Mouse (Mus musculus): ENCODE results near the gene Sox5. TPM values are rescaled to one million over a fixed set of nuclear protein-coding genes. Genes with fewer than 3 reads are reported as not detected.

Sox5 gene
- polyA plus RNA-seq, 1 experiment from 2014 or later, result 246 TPM

- Histone ChIP-seq H3K27ac (ENCODE audit: low read length) (no peak overlapping the region), H3K36me3 (ENCODE audit: control insufficient read depth, insufficient read depth) (peaks cover 5% of the 10 kb centered on the region; the same call in 1 of the 2 replicates), H3K4me2 (ENCODE audit: low read length) (no peak overlapping the region), H3K27me3 (replicated peaks; ENCODE audit: control insufficient read depth, insufficient read depth, low read length) (no peaks in the 10 kb centered on the region), H3K4me1 (replicated peaks; ENCODE audit: control insufficient read depth, insufficient read depth, low read length) (no peaks in the 10 kb centered on the region), H3K9ac (replicated peaks; ENCODE audit: low read depth, low read length) (no peak overlapping the region), H3K9me3 (ENCODE audit: control insufficient read depth, low read length) (no peaks in the 10 kb centered on the region), H3K4me3 (replicated peaks; ENCODE audit: low read length) (no peak overlapping the region)
- WGBS, result 86% methylated on average over 3 of the region's 3 CpGs
- no peak for ATAC-seq
Measured at GRCm38 (mm10) chr6:144010995-144011394, 770.8 kb downstream of the Sox5 start.

GRCm38 (mm10) chr6:144010285-144010684 lies 771.5 kb downstream of the Sox5 start:
- Histone ChIP-seq H3K4me3 (replicated peaks; ENCODE audit: low read length) (no peak overlapping the region), H3K9me3 (ENCODE audit: control insufficient read depth, low read length) (no peaks in the 10 kb centered on the region), H3K4me2 (ENCODE audit: low read length) (no peak overlapping the region), H3K27ac (ENCODE audit: low read length) (no peak overlapping the region), H3K36me3 (ENCODE audit: control insufficient read depth, insufficient read depth) (peaks cover 3% of the 10 kb centered on the region; the same call in 1 of the 2 replicates), H3K27me3 (replicated peaks; ENCODE audit: control insufficient read depth, insufficient read depth, low read length) (no peaks in the 10 kb centered on the region), H3K9ac (replicated peaks; ENCODE audit: low read depth, low read length) (no peak overlapping the region), H3K4me1 (replicated peaks; ENCODE audit: control insufficient read depth, insufficient read depth, low read length) (no peaks in the 10 kb centered on the region)
- no peak for ATAC-seq

GRCm38 (mm10) chr6:144005132-144005531 lies 776.6 kb downstream of the Sox5 start:
- no peak overlapping the region for H3K4me3 ChIP-seq (replicated peaks; ENCODE audit: low read length)
- WGBS, result 90% methylated on average over 6 of the region's 6 CpGs
- no peak for ATAC-seq
- H3K36me3 ChIP-seq (ENCODE audit: control insufficient read depth, insufficient read depth), result no peaks in the 10 kb centered on the region
- no peak overlapping the region for H3K27ac ChIP-seq (ENCODE audit: low read length)
- no peaks in the 10 kb centered on the region for H3K4me1 ChIP-seq (replicated peaks; ENCODE audit: control insufficient read depth, insufficient read depth, low read length)
- H3K27me3 ChIP-seq (replicated peaks; ENCODE audit: control insufficient read depth, insufficient read depth, low read length), result no peaks in the 10 kb centered on the region
- no peak overlapping the region for H3K4me2 ChIP-seq (ENCODE audit: low read length)
- no peak overlapping the region for H3K9ac ChIP-seq (replicated peaks; ENCODE audit: low read depth, low read length)
- no peaks in the 10 kb centered on the region for H3K9me3 ChIP-seq (ENCODE audit: control insufficient read depth, low read length)

GRCm38 (mm10) chr6:143998201-143998600 lies 783.6 kb downstream of the Sox5 start:
- Histone ChIP-seq H3K4me3 (replicated peaks; ENCODE audit: low read length) (no peak overlapping the region), H3K4me2 (ENCODE audit: low read length) (no peak overlapping the region), H3K27ac (ENCODE audit: low read length) (no peak overlapping the region), H3K4me1 (replicated peaks; ENCODE audit: control insufficient read depth, insufficient read depth, low read length) (peaks cover 19% of the 10 kb centered on the region), H3K9ac (replicated peaks; ENCODE audit: low read depth, low read length) (no peak overlapping the region), H3K36me3 (ENCODE audit: control insufficient read depth, insufficient read depth) (no peaks in the 10 kb centered on the region), H3K9me3 (ENCODE audit: control insufficient read depth, low read length) (no peaks in the 10 kb centered on the region), H3K27me3 (replicated peaks; ENCODE audit: control insufficient read depth, insufficient read depth, low read length) (no peaks in the 10 kb centered on the region)
- no peak for ATAC-seq
- whole genome bisulfite sequencing, result 20% methylated on average over 13 of the region's 13 CpGs

- Histone ChIP-seq H3K9ac (replicated peaks; ENCODE audit: low read depth, low read length) (no peak overlapping the region), H3K36me3 (ENCODE audit: control insufficient read depth, insufficient read depth) (no peaks in the 10 kb centered on the region), H3K27ac (ENCODE audit: low read length) (no peak overlapping the region), H3K9me3 (ENCODE audit: control insufficient read depth, low read length) (no peaks in the 10 kb centered on the region), H3K4me1 (replicated peaks; ENCODE audit: control insufficient read depth, insufficient read depth, low read length) (peaks cover 19% of the 10 kb centered on the region), H3K27me3 (replicated peaks; ENCODE audit: control insufficient read depth, insufficient read depth, low read length) (no peaks in the 10 kb centered on the region), H3K4me3 (replicated peaks; ENCODE audit: low read length) (no peak overlapping the region), H3K4me2 (ENCODE audit: low read length) (no peak overlapping the region)
- no peak for ATAC-seq
- 57% methylated on average over 11 of the region's 11 CpGs for WGBS
Measured at GRCm38 (mm10) chr6:143997616-143998015, 784.2 kb downstream of the Sox5 start.

GRCm38 (mm10) chr6:143995046-143995445 lies 786.7 kb downstream of the Sox5 start:
- 6% methylated on average over 4 of the region's 4 CpGs for WGBS
- no peaks in the 10 kb centered on the region for H3K27me3 ChIP-seq (replicated peaks; ENCODE audit: control insufficient read depth, insufficient read depth, low read length)
- ATAC-seq, result peak; percentile 90
- H3K4me2 ChIP-seq (ENCODE audit: low read length), result no peak overlapping the region
- no peaks in the 10 kb centered on the region for H3K9me3 ChIP-seq (ENCODE audit: control insufficient read depth, low read length)
- no peak overlapping the region for H3K4me3 ChIP-seq (replicated peaks; ENCODE audit: low read length)
- no peak overlapping the region for H3K9ac ChIP-seq (replicated peaks; ENCODE audit: low read depth, low read length)
- no peak overlapping the region for H3K27ac ChIP-seq (ENCODE audit: low read length)
- peaks cover 21% of the 10 kb centered on the region for H3K4me1 ChIP-seq (replicated peaks; ENCODE audit: control insufficient read depth, insufficient read depth, low read length)
- H3K36me3 ChIP-seq (ENCODE audit: control insufficient read depth, insufficient read depth), result no peaks in the 10 kb centered on the region

GRCm38 (mm10) chr6:143987548-143987947 lies 794.2 kb downstream of the Sox5 start:
- Histone ChIP-seq H3K4me3 (replicated peaks; ENCODE audit: low read length) (no peak overlapping the region), H3K4me2 (ENCODE audit: low read length) (no peak overlapping the region), H3K9ac (replicated peaks; ENCODE audit: low read depth, low read length) (no peak overlapping the region), H3K36me3 (ENCODE audit: control insufficient read depth, insufficient read depth) (no peaks in the 10 kb centered on the region), H3K27me3 (replicated peaks; ENCODE audit: control insufficient read depth, insufficient read depth, low read length) (no peaks in the 10 kb centered on the region), H3K4me1 (replicated peaks; ENCODE audit: control insufficient read depth, insufficient read depth, low read length) (0 out of 2 replicates have a peak, but pooled peaks cover 2% of the 10 kb centered on the region), H3K9me3 (ENCODE audit: control insufficient read depth, low read length) (no peaks in the 10 kb centered on the region), H3K27ac (ENCODE audit: low read length) (no peak overlapping the region)
- no peak for ATAC-seq

- H3K36me3 ChIP-seq (ENCODE audit: control insufficient read depth, insufficient read depth), result no peaks in the 10 kb centered on the region
- peaks cover 11% of the 10 kb centered on the region; the same call in 1 of the 2 replicates for H3K4me1 ChIP-seq (replicated peaks; ENCODE audit: control insufficient read depth, insufficient read depth, low read length)
- H3K9ac ChIP-seq (replicated peaks; ENCODE audit: low read depth, low read length), result no peak overlapping the region
- no peaks in the 10 kb centered on the region for H3K27me3 ChIP-seq (replicated peaks; ENCODE audit: control insufficient read depth, insufficient read depth, low read length)
- H3K27ac ChIP-seq (ENCODE audit: low read length), result peak overlapping the region; percentile 65
- no peak overlapping the region for H3K4me2 ChIP-seq (ENCODE audit: low read length)
- H3K9me3 ChIP-seq (ENCODE audit: control insufficient read depth, low read length), result no peaks in the 10 kb centered on the region
- WGBS, result 70% methylated on average over 8 of the region's 8 CpGs
- peak; percentile 26; the same call in 1 of the 2 replicates for ATAC-seq
- no peak overlapping the region for H3K4me3 ChIP-seq (replicated peaks; ENCODE audit: low read length)
Measured at GRCm38 (mm10) chr6:143980131-143980530, 801.6 kb downstream of the Sox5 start.

GRCm38 (mm10) chr6:143967724-143968400 lies 813.9 kb downstream of the Sox5 start:
- Histone ChIP-seq H3K9me3 (ENCODE audit: control insufficient read depth, low read length) (no peaks in the 10 kb centered on the region), H3K27ac (ENCODE audit: low read length) (no peak overlapping the region), H3K4me1 (replicated peaks; ENCODE audit: control insufficient read depth, insufficient read depth, low read length) (peaks cover 18% of the 10 kb centered on the region), H3K27me3 (replicated peaks; ENCODE audit: control insufficient read depth, insufficient read depth, low read length) (no peaks in the 10 kb centered on the region), H3K9ac (replicated peaks; ENCODE audit: low read depth, low read length) (no peak overlapping the region), H3K4me3 (replicated peaks; ENCODE audit: low read length) (no peak overlapping the region), H3K36me3 (ENCODE audit: control insufficient read depth, insufficient read depth) (no peaks in the 10 kb centered on the region), H3K4me2 (ENCODE audit: low read length) (no peak overlapping the region)
- 42% methylated on average over 9 of the region's 9 CpGs for WGBS
- ATAC-seq, result no peak; the same call in 1 of the 2 replicates

- ATAC-seq, result no peak
- 93% methylated on average over 11 of the region's 11 CpGs for WGBS
- H3K9ac ChIP-seq (replicated peaks; ENCODE audit: low read depth, low read length), result no peak overlapping the region
- H3K9me3 ChIP-seq (ENCODE audit: control insufficient read depth, low read length), result no peaks in the 10 kb centered on the region
- H3K4me1 ChIP-seq (replicated peaks; ENCODE audit: control insufficient read depth, insufficient read depth, low read length), result no peaks in the 10 kb centered on the region
- H3K27ac ChIP-seq (ENCODE audit: low read length), result no peak overlapping the region
- no peak overlapping the region for H3K4me2 ChIP-seq (ENCODE audit: low read length)
- no peaks in the 10 kb centered on the region for H3K27me3 ChIP-seq (replicated peaks; ENCODE audit: control insufficient read depth, insufficient read depth, low read length)
- peaks cover 3% of the 10 kb centered on the region; the same call in 1 of the 2 replicates for H3K36me3 ChIP-seq (ENCODE audit: control insufficient read depth, insufficient read depth)
- H3K4me3 ChIP-seq (replicated peaks; ENCODE audit: low read length), result no peak overlapping the region
Measured at GRCm38 (mm10) chr6:143960487-143960886, 821.3 kb downstream of the Sox5 start.
